Mouse (Mus musculus) erythroblast, embryonic 14.5 days (primary cell): ENCODE measurements around the gene Elf5.

Experiments
- GATA1 ChIP-seq: IDR thresholded peaks from 2 replicates; pipeline ENCODE4 v1.6.1; 2012; ENCODE audit warnings: low read length, inconsistent platforms, mixed read lengths
- TAL1 ChIP-seq: IDR thresholded peaks from 3 replicates; pipeline ENCODE4 v1.6.1; 2012; ENCODE audit warnings: low read length, inconsistent platforms, mixed read lengths

DNA sequence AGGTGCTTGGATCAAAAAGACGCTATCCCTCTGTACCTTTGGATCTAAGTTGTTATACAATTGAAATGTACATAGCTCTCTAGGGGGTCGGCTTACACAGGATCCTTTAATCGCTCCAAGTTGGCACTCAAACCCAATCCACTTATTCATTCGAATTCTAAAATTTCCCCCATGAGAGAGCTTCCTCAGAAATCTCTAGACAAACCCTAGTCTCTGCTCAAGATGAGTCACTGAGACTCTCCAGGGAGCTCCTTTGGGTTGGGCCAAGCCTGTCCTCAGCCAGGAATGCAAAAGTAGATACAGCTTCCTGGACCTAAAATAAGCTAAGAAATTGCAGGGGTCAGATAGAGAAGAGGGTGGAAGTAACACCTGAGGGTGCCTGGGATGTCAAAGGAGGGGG is 10.8 kb upstream of the Elf5 start:
- no peak for TF ChIP-seq GATA1
- no peak for TF ChIP-seq TAL1
